Mouse (Mus musculus) stomach, embryonic 16.5 days (tissue): ENCODE results near the gene Sgpp1. TPM values are rescaled to one million over a fixed set of nuclear protein-coding genes. Genes with fewer than 3 reads are reported as not detected.
"Not testable (repeated sequence)": the region's sequence is repeated elsewhere in the genome, so short reads cannot be mapped to it uniquely, and the experiment has no call there.

Source experiments
- ATAC-seq: fragments of 200-750 bp; cut with Nextera tagmentation; 2 replicates; pipeline ENCODE4 v1.8.0; 2017; ENCODE audit warnings: moderate number of reproducible peaks, moderate TSS enrichment; ENCODE audit not compliant: insufficient read depth, low FRiP score
- H3K27ac ChIP-seq: fragments of 300-500 bp; sonication (generic); 2 replicates; pipeline ENCODE4 v1.5.1; 2014; ENCODE audit warnings: low read length
- H3K27me3 ChIP-seq: fragments of 300-500 bp; sonication (generic); 2 replicates; pipeline ENCODE4 v1.6.1; 2014; ENCODE audit warnings: low read length, control low read depth, mixed read lengths; ENCODE audit not compliant: control insufficient read depth, insufficient read depth
- H3K36me3 ChIP-seq: fragments of 300-500 bp; sonication (generic); 2 replicates; pipeline ENCODE4 v1.6.1; 2014; ENCODE audit warnings: low read length; ENCODE audit not compliant: control insufficient read depth, insufficient read depth
- H3K4me1 ChIP-seq: fragments of 300-500 bp; sonication (generic); 2 replicates; pipeline ENCODE4 v1.6.1; 2014; ENCODE audit warnings: low read length, control low read depth, mixed read lengths; ENCODE audit not compliant: control insufficient read depth, insufficient read depth
- H3K4me2 ChIP-seq: fragments of 300-500 bp; sonication (generic); 2 replicates; pipeline ENCODE4 v1.6.1; 2014; ENCODE audit warnings: low read depth, low read length, mixed read lengths
- H3K4me3 ChIP-seq: fragments of 300-500 bp; sonication (generic); replicated peaks from 2 replicates; pipeline ENCODE4 v1.5.1; 2014; ENCODE audit warnings: mild to moderate bottlenecking, low read length
- H3K9ac ChIP-seq: fragments of 300-500 bp; sonication (generic); 2 replicates; pipeline ENCODE4 v1.6.1; 2014; ENCODE audit warnings: low read length
- H3K9me3 ChIP-seq: fragments of 300-500 bp; sonication (generic); replicated peaks from 2 replicates; pipeline ENCODE4 v1.6.1; 2016; ENCODE audit warnings: low read length, control low read depth; ENCODE audit not compliant: control insufficient read depth
- WGBS: fragments of 180-500 bp; shearing (Covaris S2); extraction: QIAGEN DNeasy Blood & Tissue Kit; methylation state at CpG from one replicate; pipeline ENCODE4 v1.1.7; 2014; 5-methylcytosine and 5-hydroxymethylcytosine counted together
- polyA plus RNA-seq: library from polyadenylated mRNA; unstranded; fragments of >200 nt; fragmentation: Nextera tagmentation; extraction: Ambion mirVana; gene quantifications from 2 replicates; pipeline ENCODE4 v1.2.1, GENCODE M21; 2015

Sgpp1 gene
- polyA plus RNA-seq, 1 experiment from 2014 or later = 16.8 TPM

DNA sequence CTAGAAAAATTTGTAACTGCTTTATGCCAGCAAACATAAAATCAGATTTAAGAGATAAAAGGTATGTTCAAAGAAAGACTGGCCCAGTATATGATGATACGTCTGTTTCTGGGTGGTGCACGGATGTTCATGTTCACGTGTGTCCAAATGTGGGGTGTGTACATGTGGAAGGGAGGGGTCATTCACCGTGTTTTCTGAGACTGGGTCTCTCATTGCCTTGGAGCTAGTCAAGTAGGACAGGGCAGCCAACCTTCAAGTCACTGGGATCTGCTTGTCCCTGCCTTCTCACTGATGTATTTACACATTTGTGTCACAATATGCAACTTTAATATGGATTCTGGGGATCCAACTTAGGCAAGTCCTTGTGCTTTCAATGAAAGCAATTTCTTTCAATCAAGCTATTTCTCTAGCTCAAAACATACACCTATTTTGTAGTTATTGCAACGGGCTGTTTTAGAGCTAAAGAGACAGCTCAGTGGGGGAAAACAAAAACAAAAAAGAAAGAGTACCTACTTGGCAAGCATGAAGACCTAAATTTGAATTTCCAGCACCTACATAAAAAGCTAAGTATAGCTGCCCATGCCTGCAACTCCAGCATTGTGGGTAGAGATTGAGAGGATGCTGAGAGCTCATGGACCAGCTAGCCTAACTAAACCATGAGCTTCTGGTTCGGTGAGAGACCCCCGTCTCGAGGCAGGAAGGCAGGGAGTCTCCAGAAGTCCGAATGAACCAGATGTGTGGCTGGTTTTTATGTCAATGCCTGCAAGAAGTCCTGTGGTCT lies 24.7 kb downstream of the Sgpp1 start:
- Histone ChIP-seq H3K27me3 (no peaks in the 10 kb centered on the region), H3K9ac (no peak overlapping the region), H3K36me3 (no peaks in the 10 kb centered on the region), H3K27ac (no peak overlapping the region), H3K4me2 (no peak overlapping the region), H3K4me1 (no peaks in the 10 kb centered on the region), H3K9me3 (no peaks in the 10 kb centered on the region), H3K4me3 (no peak overlapping the region)
- WGBS = 88% methylated on average over 9 of the region's 9 CpGs
- no peak for ATAC-seq

DNA sequence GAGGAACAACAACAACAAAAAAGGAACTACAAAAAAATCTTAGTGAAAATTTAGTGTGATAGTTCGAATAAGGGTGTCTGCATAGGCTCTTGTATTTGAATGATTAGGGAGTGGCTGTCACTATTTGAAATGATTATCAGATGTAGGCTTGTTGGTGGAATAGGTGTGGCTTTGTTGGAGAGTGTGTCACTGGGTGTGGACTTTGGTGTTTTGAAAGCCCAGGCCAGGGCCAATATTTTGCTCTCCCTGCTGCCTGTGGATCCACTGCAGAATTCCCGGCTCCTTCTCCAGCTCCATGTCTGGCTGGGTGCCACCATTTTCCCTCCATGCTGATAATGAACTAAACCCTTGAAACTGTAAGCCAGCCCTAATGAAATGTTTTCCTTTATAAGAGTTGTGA lies 26.0 kb downstream of the Sgpp1 start:
- Histone ChIP-seq H3K4me1 (no peaks in the 10 kb centered on the region), H3K4me2 (no peak overlapping the region), H3K27ac (no peak overlapping the region), H3K27me3 (no peaks in the 10 kb centered on the region), H3K4me3 (no peak overlapping the region), H3K9me3 (no peaks in the 10 kb centered on the region), H3K9ac (no peak overlapping the region), H3K36me3 (no peaks in the 10 kb centered on the region)
- WGBS = 70% methylated on average over 2 of the region's 2 CpGs
- ATAC-seq = peak; percentile 47; the same call in 1 of the 2 replicates

DNA sequence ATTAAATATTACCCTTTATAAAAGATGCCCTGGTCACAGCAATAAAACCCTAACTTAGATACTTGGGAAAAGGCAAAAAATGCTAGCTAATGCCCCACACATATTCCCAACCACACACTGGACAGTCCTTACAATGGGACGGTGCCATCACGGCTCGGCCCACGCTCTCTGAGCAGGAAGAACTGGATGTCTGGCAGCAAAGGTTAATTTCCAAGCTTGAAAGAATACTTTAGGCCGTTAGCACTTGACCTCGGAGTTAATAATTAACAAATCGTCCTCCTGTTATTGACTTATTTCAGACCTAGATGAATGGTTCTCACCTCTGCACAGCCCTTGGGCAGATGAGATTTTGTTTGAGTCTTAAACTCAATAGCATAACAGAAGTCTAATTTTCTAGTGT lies 28.9 kb downstream of the Sgpp1 start:
- Histone ChIP-seq H3K4me2 (no peak overlapping the region), H3K9me3 (no peaks in the 10 kb centered on the region), H3K36me3 (no peaks in the 10 kb centered on the region), H3K4me1 (no peaks in the 10 kb centered on the region), H3K27me3 (no peaks in the 10 kb centered on the region), H3K9ac (no peak overlapping the region), H3K4me3 (no peak overlapping the region), H3K27ac (no peak overlapping the region)
- ATAC-seq = peak; percentile 29; the same call in 1 of the 2 replicates
- 58% methylated on average over 7 of the region's 7 CpGs for WGBS

DNA sequence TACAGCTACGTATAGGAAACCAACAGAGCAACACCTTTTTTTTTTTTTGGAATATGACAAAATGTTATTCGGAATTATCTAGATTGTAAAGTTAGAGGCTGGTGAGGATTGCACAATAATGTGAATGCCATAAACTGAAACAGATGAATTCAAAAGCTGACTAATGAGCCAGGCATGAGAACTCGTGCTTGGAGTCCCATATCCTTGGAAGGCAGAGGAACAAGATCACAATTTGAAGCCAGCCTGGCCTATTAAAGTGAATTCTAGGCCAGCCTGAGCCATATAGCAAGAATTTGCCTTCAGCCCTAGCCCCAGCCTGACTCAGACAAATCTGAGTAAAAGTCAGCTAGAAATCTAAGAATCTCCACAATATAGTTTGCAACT lies 32.8 kb downstream of the Sgpp1 start:
- H3K36me3 ChIP-seq = no peaks in the 10 kb centered on the region
- WGBS = 84% methylated on average over 3 of the region's 3 CpGs
- no peaks in the 10 kb centered on the region for H3K27me3 ChIP-seq
- no peak overlapping the region for H3K4me2 ChIP-seq
- no peak for ATAC-seq
- no peak overlapping the region for H3K27ac ChIP-seq
- no peaks in the 10 kb centered on the region for H3K4me1 ChIP-seq
- H3K9me3 ChIP-seq = no peaks in the 10 kb centered on the region
- H3K4me3 ChIP-seq = no peak overlapping the region
- no peak overlapping the region for H3K9ac ChIP-seq

DNA sequence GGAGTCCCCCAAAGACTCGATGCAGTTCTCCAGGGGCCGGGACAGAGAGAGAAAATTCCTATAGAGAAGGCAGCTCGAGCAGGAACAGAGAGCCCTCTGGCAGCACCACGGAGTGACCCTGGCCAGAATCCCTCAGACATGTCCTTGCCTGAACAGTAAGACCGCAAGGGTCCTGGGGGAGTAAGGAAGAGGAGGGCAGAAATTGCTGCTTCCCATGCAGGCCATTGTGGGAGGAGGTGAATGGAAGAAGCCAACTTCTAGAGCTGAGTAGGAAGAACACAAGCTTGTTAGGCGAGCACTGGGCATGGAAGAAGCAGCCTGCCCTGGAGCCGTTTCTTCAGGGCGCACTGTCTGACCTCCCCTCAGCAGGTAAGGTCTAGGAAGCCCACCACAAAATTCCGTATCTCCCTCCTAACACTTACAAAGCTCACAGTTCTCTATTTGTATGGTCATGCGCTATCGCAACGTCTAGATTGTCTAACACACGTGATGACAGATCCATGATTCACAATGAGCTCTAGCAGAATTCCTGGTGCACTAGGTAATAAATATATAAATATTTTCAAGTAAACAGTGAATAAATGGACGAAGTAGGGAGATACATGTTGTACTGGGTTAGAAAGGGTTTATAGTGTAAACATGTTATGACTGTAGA lies 33.3 kb downstream of the Sgpp1 start:
- peak overlapping the region; percentile 59 for H3K9ac ChIP-seq
- 61% methylated on average over 14 of the region's 14 CpGs for WGBS
- no peaks in the 10 kb centered on the region for H3K27me3 ChIP-seq
- peak overlapping the region; percentile 33 for H3K4me2 ChIP-seq
- no peak overlapping the region for H3K27ac ChIP-seq
- ATAC-seq = no peak
- no peaks in the 10 kb centered on the region for H3K36me3 ChIP-seq
- H3K4me3 ChIP-seq = peak overlapping the region; percentile 17; the same call in 1 of the 2 replicates
- H3K9me3 ChIP-seq = no peaks in the 10 kb centered on the region
- no peaks in the 10 kb centered on the region for H3K4me1 ChIP-seq

DNA sequence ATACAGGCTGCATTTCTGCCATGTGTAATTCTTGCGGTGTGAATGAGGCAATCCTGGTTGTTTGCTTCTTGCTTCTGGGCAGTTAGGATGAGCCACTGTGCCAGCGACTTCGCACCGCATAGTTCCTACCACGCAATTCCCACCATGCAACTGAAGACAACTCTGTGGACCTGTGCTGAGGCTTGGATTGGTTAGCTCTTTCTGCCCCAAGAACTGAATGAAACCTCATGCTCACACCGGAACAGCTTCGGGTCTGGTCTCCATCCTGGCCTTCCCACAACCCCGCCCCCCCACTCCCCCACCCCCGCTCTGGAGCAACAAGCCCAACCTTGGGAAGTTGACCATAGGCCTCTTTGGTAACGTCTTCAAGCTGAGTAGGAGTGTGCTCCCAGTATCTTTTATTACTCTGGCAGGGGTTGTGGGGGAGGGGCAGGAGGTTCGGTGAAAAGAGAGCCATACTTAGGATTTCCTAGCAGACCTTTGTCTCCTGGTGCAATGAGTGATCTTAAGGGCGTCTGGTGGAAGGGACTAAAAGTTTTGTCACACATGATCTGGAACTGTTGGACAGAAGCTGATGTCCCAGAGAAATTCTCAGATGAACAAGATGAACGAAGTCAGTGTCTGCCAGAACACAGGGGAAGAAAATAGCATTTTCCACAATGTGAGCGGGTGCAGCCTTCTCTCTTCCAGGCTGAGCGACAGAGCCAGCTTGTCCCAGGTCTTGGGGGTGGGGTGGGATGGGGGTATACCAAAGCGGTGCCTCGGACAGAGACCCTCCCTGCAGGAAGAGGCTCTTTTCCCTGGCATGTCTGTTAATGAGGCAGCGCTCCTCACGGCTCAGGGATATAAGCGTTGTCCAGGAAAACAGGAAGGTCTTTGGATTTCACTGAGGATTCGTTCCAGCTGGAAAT lies 34.1 kb downstream of the Sgpp1 start:
- H3K4me2 ChIP-seq = peak overlapping the region; percentile 33
- H3K9ac ChIP-seq = peak overlapping the region; percentile 59
- ATAC-seq = peak; percentile 53
- WGBS = 26% methylated on average over 21 of the region's 21 CpGs
- no peaks in the 10 kb centered on the region for H3K27me3 ChIP-seq
- H3K4me3 ChIP-seq = peak overlapping the region; percentile 17; the same call in 1 of the 2 replicates
- no peak overlapping the region for H3K27ac ChIP-seq
- H3K9me3 ChIP-seq = no peaks in the 10 kb centered on the region
- H3K36me3 ChIP-seq = no peaks in the 10 kb centered on the region
- H3K4me1 ChIP-seq = no peaks in the 10 kb centered on the region

DNA sequence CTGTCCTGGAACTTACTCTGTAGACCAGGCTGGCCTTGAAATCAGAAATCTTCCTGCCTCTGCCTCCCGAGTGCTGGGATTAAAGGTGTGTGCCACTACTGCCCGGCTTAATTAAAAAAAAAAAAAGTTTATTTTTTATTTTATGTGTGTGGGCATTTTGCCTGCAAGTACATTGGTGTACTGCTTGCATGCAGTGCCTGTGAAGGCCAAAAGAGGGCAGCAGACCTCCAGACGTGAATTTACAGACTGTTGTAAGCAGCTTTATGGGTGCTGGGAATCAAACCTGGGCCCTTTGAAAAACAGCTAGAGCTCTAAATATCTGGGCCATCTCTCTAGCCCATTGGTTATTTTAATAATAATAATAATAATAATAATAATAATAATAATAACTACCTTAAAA lies 36.8 kb downstream of the Sgpp1 start:
- no peaks in the 10 kb centered on the region for H3K9me3 ChIP-seq
- H3K27me3 ChIP-seq = no peaks in the 10 kb centered on the region
- H3K36me3 ChIP-seq = no peaks in the 10 kb centered on the region
- H3K4me3 ChIP-seq = no peak overlapping the region
- H3K27ac ChIP-seq = no peak overlapping the region
- ATAC-seq = no peak
- no peak overlapping the region for H3K9ac ChIP-seq
- no peak overlapping the region for H3K4me2 ChIP-seq
- no peaks in the 10 kb centered on the region for H3K4me1 ChIP-seq
- WGBS = 97% methylated on average over 3 of the region's 3 CpGs

DNA sequence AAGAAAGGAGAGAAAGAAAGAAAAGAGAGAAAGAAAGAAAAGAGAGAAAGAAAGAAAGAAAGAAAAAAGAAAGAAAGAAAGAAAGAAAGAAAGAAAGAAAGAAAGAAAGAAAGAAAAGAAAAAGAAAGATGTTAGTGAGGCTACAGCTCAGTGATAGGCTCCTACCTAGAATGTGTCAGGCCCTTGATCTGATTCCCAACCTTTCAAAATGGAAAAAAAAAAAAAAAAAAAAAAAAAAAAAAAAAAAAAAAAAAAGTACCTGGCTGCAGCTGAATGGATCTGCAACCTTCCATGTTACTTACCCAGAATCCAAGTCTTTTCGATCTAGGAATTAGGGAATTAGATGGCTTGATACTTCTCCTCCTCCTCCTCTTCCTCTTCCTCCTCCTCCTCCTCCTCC lies 39.7 kb downstream of the Sgpp1 start:
- WGBS = 89% methylated on average over 1 of the region's 1 CpGs
- not testable (repeated sequence) for H3K4me3 ChIP-seq, H3K27ac ChIP-seq, H3K9ac ChIP-seq, H3K36me3 ChIP-seq, H3K4me2 ChIP-seq, ATAC-seq, H3K4me1 ChIP-seq, H3K9me3 ChIP-seq, H3K27me3 ChIP-seq

DNA sequence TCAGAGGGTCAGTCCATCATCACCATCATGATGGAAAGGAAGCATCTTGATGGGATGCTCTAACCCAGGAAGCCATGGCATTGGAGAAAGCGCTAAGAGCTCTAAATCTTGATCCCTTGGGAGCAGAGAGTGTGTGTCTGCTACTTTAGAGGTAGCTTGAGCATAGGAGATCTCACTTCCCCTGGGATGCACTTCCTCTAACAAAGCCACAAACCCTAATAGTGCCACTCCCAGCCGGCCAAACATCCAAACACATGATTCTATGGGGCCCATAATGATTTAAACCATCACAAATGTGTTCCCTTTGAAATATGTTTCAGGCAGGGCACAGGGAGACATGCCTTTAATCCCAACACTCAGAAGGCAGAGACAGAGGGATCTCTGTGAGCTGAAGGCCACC lies 46.5 kb downstream of the Sgpp1 start:
- Histone ChIP-seq H3K4me2 (no peak overlapping the region), H3K9me3 (no peaks in the 10 kb centered on the region), H3K4me3 (no peak overlapping the region), H3K27me3 (no peaks in the 10 kb centered on the region), H3K4me1 (no peaks in the 10 kb centered on the region), H3K9ac (no peak overlapping the region), H3K27ac (no peak overlapping the region), H3K36me3 (no peaks in the 10 kb centered on the region)
- WGBS = 89% methylated on average over 2 of the region's 2 CpGs
- no peak for ATAC-seq
